Mouse (Mus musculus) heart, postnatal 36 days (tissue): ENCODE results near the gene Frmpd3. TPM values are rescaled to one million over a fixed set of nuclear protein-coding genes. Genes with fewer than 3 reads are reported as not detected.
A peak's percentile ranks its signal among the peaks of the same experiment; 100 is the strongest.
"Not testable (repeated sequence)": the region's sequence is repeated elsewhere in the genome, so short reads cannot be mapped to it uniquely, and the experiment has no call there.

ENCODE experiments used
- DNase-seq, 2 experiments: peaks; one replicate each; pipeline ENCODE4 v3.0.0; 2021 to 2022
- intact Hi-C: fragments of 180-260 bp; cut with DNase I; formaldehyde crosslinking; loops from one replicate; pipeline ENCODE4 v1.15.1; 2025
- total RNA-seq, 2 experiments: library from RNA; stranded (reverse); gene quantifications; 2 replicates each; pipeline ENCODE4 v1.2.3; 2021

Gene Frmpd3
- not detected for total RNA-seq

DNA sequence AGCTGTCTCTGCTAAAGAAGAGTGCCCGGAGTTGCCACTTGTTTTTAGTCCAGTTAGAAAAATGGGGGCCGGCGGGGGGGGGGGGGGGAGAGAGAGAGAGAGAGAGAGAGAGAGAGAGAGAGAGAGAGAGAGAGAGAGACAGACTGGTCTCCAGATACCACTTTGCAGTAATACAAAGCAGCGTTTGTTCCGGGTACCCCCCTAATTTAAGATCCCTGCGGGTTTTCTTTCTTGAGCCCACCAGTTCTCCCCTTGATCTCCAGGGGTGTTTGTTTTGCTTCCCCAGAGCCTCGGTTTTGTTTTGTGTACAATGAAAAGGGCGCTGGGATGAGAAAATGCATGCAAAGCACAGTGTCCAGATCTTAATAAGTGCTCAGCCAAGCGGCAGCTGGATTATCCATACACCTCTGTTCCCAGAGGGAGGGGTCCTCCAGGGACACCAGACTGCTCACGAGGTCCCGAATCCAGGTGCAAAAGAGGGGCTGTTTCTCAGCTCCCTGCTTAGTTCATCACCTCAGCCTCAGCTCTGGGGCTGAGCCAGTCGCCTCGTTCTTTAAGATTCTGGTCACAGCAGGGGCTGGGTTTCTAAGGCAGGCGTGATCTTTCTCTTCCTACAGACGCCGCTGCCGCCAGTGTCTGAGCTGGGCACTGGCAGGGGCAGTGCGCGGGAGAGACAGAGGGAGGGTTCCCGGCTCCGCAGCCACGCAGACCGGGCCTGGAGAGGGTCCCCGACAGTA lies at the start of gene Frmpd3:
TSS of gene Frmpd3 (plus strand) at position 608 of the 737 bp plus-strand sequence.
- intact Hi-C loops = no loop called here
- no peak for DNase-seq

DNA sequence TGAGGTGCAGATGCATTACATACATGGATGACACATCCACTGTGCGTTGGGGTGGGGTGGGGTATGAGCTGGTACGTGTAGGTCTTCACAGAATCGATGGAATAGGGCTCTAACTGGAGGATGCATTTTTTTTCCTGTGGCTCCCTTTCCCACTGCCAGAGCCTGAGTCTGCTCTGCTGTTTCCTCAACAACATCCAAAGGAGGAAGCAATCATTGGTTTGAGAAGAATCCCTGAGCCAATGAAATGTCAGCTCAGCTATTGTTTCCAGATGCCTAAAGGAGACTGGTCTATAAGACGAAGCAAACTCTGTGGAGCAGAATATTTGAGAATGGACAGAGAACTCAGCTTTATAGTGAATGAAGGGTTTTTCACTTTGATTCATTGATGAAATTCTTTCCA lies 38.3 kb upstream of the Frmpd3 start:
- intact Hi-C loops = no loop called here

DNA sequence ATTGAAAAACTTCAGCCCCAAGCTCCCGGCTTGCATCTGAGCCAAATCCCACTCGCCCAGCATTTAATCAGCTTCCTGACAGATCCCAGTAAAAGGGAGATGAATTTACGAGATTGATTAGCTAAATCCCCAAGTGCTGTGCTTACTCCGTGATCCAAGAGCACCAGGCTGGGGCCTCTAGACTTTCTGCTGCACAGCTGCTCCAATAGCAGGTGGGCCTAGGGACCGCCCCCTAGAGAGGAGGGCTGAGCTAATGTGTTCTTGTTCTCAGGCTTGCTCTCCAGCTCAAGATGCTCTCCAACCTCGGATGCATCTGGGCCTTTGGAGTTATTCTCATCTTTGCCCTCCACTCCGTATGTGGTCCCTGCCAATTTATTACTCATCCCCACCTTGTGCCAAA lies 36.4 kb upstream of the Frmpd3 start:
- intact Hi-C loops = no loop called here

More for the DNA sequence above, 38.3 kb upstream of the Frmpd3 start:
- no peak for DNase-seq

DNA sequence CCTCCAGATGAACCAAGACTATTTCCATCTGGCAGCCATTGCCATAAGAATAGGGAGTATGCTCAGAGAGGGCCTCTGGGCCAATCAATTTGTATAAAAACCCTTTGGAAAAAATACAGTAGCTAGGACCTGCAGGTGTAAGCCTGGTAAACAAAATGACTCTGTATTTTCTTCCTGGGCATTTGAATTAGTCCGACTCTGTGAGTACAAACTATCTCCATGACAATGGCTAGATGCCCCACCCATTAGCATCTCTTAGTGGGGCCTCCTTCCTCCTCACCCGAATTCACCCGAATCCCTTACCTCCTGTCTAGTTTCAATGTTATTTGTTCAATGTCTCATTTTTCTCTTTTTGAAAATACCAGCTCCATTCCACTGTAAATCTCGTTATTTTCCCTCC lies 24.1 kb upstream of the Frmpd3 start:
- intact Hi-C loops = no loop called here
- DNase-seq = no peak

More for the DNA sequence above, 36.4 kb upstream of the Frmpd3 start:
- DNase-seq = no peak

DNA sequence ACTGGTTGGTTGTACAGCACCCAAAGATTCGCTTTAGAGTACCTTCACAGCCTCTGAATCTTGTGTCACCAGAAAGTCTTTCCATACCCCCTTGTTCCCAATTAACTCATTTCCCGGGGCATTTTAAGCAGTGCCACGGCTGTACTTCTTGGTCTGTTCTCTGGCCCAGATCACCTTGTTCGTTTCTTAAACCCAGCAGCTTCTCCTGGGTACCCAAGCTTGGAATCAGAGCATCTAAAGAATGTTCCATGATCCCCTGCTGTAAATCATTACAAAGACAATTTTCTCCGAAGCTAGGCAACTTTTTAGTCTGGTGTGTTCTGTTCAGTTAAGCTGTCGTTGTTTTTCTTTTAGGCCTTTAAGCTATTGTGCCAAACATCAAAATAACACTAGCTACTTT lies 22.9 kb upstream of the Frmpd3 start:
- DNase-seq = no peak
- intact Hi-C loops = no loop called here

DNA sequence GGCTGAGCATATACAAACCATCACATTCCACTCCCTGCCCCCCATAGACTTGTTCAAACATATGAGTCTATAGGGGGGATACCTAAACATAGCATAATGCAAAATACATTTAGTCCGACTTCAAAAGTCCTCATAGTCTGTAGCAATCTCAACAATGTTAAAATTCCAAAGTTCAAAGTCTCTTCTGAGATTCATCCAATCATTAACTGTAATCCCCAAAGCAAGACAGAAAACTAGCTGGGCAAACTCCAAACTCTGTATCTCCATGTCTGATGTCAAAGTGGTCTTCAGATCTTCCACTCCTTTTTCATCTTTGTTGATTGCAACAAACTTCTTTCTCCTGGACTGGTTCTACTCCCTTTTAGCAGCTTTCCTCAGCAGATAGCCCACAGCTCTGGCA lies 21.4 kb upstream of the Frmpd3 start:
- intact Hi-C loops, DNase-seq: not testable (repeated sequence)

DNA sequence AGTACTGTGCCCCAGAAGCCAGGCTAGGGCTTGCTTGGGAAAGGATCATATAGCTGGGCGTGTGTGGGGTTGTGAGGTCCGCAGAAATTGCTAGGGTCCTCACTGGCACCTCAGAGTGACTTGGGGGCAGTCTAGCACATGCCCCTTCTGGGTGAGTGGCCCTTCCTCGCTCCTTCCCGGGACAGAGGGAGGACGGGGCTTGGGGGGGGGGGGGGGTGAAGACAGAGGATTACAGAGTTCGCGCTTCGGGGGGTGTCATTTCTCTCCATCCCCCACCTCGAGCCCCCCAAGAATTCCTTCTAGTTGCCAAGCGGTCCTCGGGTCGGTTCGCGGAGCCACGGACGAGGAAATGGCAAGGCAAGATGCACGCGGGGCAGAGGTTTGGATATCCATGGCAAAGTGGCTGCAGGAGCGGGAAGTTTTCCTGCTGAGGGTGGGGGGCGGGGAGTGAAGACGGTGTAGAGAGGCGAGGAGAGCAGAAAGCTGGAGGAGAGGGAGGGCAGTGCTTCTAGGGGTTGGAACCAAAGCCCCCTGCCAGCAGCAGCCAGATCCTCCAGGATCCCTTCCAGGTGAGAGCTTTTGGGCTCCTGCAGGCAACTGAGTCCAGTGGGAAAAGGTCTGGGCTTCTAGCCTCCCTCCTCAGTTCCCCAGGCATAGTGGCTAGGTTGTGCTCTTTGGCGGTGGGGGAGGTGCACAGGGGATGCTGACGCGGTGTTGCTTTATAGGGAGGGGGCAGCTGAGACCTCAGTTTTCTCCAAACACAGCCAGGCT lies 515 bp downstream of the Frmpd3 start:
- intact Hi-C loops = no loop called here
- no peak for DNase-seq

DNA sequence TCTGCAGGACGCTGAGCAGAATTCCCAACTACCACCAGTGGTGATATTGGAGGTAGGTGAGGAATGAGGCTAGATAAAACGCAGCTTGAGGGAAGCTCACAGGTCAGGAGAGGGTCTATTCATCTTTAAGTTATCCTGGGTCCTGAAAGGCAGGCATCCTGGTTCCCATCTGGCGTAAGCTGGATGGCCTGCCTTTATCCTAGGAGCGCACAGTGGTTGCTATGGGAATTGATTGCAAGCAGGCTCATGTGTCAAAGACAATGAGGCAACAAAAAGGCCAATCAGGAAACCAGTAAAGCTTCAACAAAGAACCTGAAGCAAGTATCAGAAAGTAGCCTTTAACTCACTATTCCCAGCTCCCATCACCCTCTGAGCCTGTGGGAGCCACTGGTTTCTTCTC lies 33.6 kb downstream of the Frmpd3 start:
- DNase-seq = no peak
- intact Hi-C loops = no loop called here

DNA sequence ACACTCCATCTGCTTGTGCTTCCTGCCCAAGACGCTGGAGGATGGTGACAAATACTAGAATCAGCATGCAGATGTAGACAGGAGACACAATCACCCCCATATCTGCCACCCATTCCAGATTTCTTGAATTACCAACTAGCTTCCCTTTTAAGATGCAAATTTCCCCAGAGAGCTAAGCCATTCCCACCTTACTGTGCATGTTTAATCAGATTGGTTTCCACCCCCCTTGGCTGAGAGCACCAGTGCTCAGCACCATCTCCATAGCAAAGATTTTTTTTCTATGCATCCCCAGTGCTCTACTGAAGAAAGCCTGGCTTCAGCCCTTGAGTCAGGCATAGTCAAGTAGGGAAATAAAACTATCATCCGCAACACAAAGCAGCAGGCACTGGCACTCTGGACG lies 57.9 kb downstream of the Frmpd3 start:
- intact Hi-C loops = no loop called here
- no peak for DNase-seq

DNA sequence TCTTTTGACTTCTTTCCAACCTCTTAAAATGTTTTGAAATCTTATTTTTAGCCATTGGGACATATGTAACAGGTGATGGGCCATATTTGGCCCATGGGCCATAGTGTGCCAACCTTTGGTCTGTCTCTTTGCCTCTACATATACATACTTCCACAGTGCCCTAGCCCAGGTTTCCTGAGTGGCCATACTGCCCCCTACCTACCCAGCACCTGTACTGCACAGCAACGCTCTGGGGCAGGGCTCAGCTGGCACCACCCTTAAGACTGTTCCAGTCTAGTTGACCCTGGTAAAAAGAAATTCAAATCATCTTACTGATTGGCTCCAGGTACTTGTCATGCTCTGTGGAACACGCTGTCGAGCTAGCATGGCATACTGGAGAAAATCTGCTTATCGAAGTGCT lies 60.8 kb downstream of the Frmpd3 start:
- DNase-seq = no peak
- intact Hi-C loops = no loop called here

DNA sequence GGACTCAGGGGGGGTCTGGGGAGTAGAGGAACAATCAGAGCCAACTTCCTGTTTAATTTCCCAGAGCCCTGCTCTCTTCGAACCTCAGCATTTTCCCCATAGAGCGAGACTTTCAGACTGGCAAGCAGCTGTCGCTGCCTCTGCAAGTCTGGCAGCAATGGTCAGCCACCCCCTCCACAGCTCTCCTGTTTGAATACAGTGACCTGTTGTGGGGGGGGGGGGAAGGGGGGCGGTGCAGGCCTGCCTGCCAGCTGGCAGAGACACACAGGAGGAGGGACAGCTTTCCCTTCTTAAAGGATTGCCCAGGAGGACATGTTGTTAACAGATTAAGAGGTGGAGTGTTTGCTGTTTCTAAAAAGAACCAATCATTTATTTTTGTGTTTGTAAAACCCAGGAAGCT lies 64.0 kb downstream of the Frmpd3 start:
- intact Hi-C loops = no loop called here
- no peak for DNase-seq

DNA sequence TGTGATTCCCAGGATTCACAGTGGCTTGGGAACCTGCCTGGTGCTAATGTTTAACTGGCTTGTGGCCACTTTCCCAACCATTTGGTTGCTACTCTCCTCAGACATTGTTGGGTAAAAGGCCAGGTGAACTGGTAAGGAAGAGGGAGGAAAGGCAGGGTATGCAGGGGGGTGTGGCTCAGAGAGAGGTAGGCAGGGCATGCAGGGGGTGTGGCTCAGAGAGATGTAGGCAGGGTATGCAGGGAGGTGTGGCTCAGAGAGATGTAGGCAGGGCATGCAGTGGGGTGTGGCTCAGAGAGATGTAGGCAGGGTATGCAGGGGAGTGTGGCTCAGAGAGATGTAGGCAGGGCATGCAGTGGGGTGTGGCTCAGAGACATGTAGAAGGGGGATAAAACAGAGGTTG lies 64.4 kb downstream of the Frmpd3 start:
- DNase-seq = no peak
- intact Hi-C loops = no loop called here

DNA sequence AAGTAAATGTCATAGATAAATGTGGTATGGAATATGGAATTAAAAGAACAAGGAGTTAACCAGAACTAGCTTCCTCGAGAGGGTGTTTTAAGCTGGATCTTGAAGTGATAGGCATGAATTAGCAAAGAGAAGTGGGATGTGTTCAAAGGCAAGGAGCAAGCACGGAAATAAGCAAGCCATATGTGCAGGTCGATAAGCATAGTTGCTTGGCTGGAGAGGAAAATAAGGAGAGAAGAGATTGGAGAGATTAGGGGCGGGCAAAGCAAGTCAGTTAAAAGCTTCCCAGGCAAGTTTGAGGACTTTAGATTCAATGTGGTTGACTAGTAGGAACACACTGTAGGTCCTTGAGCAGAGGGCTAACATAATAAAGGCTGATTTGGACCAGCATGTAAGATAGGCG lies 65.5 kb downstream of the Frmpd3 start:
- DNase-seq = no peak
- intact Hi-C loops = no loop called here

DNA sequence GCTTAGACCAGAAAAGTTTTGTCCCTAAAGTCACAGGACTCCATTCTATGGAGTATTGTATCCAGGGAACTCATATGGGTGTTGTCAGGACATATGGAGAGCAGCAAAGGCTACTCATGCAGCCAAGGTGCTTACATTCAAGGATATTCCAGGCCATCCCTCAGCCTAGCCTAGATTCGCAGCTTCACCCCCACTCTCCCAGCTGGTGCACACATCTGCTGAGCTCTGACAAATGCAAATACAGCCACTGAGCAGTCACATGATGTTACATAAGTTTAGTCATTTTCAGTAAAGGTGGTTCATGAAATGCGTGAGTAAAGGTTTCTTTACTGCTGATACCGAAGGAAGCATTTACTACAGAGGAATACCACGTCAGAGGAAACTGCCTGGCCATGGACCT lies 76.4 kb downstream of the Frmpd3 start:
- DNase-seq = no peak
- intact Hi-C loops = no loop called here

DNA sequence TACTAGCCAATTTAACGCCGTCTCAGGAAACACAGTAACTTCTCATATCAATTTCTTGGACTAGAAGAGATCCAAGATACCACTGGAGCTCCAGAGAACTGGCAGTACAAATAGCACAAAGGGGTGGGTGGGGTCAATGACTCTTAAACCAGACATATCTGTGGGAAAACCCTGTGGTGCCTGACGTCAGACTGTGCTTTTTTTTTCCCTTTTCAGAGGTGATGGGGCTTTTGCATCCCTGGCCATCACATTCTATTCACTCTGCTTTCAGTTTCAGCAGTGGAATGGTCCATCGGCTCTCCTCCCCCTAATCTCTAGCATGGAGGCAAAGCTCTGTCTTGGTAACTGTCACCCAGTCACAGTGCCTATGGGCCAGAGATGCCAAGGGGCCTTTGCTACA lies 85.1 kb downstream of the Frmpd3 start:
- no peak for DNase-seq
- intact Hi-C loops = no loop called here

DNA sequence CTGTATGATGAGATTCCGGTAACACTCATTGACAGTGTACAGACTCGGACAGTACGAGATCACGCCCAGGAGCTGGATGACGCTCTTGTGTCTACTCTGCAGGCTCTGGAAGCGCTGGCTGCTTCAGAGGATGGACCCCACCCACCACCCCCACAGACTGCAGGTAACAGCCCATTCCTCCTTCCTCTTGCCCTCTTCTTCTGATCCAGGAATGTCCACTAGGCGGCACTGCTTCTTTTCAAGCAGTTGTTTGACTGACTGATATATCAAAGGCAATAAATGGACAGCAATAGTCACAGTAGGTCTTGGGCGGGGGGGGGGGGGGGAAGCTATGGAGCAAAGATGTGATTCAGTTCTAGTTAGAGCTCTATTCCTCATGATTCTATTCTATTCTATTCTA lies 86.2 kb downstream of the Frmpd3 start:
- peak in 1 of 2 experiments; percentile 9 for DNase-seq
- intact Hi-C loops = no loop called here

DNA sequence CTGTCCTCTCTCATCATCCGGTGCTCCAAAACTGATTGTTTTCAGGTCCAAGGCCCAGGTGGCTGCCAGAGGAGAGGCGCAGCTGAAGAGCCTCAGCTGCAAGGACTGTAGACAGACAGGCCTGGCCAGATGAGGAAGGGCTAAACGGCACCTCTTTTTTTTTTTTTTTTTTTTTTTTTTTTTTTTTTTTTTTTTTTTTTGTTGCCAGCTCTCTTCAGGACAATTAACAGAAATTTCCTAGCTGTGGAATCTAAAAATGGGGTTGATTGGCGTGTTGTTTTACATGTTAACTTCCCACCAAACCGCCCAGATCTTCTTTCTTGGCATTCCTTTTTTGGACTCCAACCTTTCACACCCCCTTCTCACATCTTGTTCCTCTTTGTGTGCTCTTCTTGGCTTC lies 87.9 kb downstream of the Frmpd3 start:
- intact Hi-C loops = no loop called here
- DNase-seq = no peak

DNA sequence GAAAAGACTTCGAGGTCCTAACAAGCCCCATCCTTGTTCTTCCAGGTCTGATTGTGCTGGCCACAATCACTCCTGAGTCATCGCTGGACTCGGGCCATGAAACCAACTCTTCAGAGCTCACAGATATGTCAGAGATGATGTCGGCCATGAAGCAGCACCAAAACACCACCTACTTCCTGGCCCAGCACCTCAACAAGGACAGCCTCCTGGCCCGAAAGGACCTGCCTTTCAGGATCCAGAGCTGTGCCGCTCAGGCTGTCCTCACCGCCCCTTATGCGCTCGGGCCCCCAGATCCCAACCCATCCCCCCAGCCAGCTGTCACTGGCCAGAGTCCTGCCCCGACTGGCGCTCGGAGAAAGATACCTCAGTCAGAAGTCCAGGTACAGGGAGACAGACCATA lies 88.4 kb downstream of the Frmpd3 start:
- DNase-seq = no peak
- intact Hi-C loops = no loop called here

DNA sequence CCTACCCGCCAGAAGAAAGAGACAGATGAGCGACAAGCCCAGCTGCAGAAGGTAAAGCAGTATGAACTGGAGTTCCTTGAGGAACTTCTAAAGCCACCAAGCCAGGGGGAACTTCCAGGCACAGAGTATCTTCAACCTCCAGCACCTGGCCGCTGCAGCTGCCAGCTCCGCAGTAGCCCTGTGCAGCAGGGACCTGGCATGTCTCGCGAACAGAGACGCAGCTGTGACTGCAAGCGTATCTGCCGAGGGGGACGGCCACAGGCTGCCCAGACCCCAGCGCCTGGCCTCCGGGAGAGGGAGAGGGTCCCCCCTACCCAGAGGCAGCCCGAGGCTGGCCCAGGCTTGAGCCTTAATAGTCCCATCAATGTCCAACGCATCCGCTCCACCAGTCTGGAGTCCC lies 89.9 kb downstream of the Frmpd3 start:
- intact Hi-C loops = no loop called here
- no peak for DNase-seq

DNA sequence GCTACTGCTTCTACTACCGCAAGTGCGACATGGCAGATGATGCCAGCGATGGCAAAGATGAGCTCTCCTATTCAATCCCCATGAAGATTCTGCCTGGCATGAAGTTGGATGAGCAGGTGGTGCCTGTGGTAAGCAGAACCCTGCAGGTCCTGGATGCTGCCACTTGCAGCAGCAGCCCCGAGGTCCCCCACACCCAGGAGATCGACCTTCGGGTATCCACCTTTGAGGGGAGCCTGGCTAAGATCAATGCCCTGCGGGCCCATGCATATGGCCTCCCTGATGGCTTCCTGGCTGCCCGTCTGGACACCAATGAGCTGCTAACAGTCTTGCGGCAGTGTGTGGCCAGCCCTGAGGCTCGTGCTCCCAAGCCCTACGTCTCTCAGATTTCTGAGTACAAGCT lies 90.7 kb downstream of the Frmpd3 start:
- intact Hi-C loops = no loop called here
- no peak for DNase-seq

DNA sequence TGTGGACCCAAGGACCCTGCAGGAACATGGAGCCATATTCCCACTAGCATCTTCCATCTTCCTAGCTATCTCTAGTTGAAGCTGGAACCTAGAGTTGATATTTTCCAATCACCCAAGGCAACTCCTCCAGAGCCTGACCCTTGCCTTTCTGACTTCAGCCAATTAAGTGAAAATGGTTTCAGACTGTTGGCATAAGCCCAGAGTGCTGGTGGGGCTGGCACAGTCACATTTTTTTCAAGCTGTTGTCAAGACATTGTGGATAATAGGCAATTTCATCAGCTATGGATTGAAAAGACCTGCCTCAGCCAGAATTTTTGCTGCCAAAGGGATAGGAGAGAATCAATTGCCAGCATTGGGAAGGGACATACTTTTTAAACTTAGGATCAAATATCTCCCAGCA lies 95.8 kb downstream of the Frmpd3 start:
- intact Hi-C loops = no loop called here
- DNase-seq = no peak

DNA sequence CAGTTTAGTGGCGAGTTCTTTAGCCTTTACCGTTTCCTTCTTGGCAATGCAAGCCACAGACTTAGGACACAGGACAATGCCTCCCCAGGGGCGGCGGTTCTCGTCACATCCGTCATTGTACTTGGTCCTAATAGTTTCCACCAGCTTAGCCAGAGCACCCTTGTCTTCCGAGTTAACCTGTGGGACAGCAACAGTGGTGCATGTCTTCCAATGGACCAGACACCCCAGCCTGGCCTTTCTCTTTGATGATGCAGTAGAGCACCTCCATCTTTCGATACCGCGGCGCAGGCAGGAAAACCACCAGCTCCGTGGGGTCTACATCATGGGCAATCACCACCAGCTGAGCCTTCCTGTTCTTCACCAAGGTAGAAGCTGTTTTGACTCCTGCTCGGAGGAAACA lies 103.5 kb downstream of the Frmpd3 start:
- peak in 1 of 2 experiments; percentile 16 for DNase-seq
- intact Hi-C loops = no loop called here
